Mouse (Mus musculus): ENCODE results near the gene Ttc33. TPM values are rescaled to one million over a fixed set of nuclear protein-coding genes. Genes with fewer than 3 reads are reported as not detected.
"Not testable (repeated sequence)": the region's sequence is repeated elsewhere in the genome, so short reads cannot be mapped to it uniquely, and the experiment has no call there.

Ttc33 gene
- total and polyA plus RNA-seq, 3 experiments = 14.8 to 63.5 (median 47.8) TPM

GRCm38 (mm10) chr15:5209116-5209515 lies 23.8 kb downstream of the Ttc33 start:
- Histone ChIP-seq H3K4me1 (ENCODE audit: insufficient read depth, low read depth, low read length) (peaks cover 17% of the 10 kb centered on the region), H3K4me3 (ENCODE audit: low read depth, low read length) (no peak overlapping the region), H3K36me3 (replicated peaks) (peaks cover 63% of the 10 kb centered on the region), H3K27me3 (ENCODE audit: insufficient read depth, low read length) (no peaks in the 10 kb centered on the region), H3K9me3 (replicated peaks) (no peaks in the 10 kb centered on the region)
- ATAC-seq (ENCODE audit: extremely low read depth, insufficient number of reproducible peaks, low FRiP score, poor library complexity, severe bottlenecking) = no peak
- no peak for DNase-seq (ENCODE audit: low spot score)
- TF ChIP-seq POLR2AphosphoS5 (IDR thresholded peaks at IDR 0.05; ENCODE audit: insufficient replicate concordance, low read depth, low read length) (no peak), TAL1 (conservative IDR thresholded peaks at IDR 0.05; ENCODE audit: low read depth, low read length) (no peak), GATA2 (IDR thresholded peaks at IDR 0.05; ENCODE audit: borderline replicate concordance, low read depth, low read length) (no peak), GATA1 (IDR thresholded peaks at IDR 0.05; ENCODE audit: borderline replicate concordance, low read length) (no peak), CTCF (IDR thresholded peaks at IDR 0.05; ENCODE audit: low read depth, low read length) (no peak)

GRCm38 (mm10) chr15:5220491-5220890 lies 35.2 kb downstream of the Ttc33 start:
- Histone ChIP-seq H3K4me1 (ENCODE audit: insufficient read depth, low read depth, low read length) (no peaks in the 10 kb centered on the region), H3K9me3 (replicated peaks) (no peaks in the 10 kb centered on the region), H3K36me3 (replicated peaks) (peaks cover 53% of the 10 kb centered on the region), H3K4me3 (ENCODE audit: low read depth, low read length) (no peak overlapping the region), H3K27me3 (ENCODE audit: insufficient read depth, low read length) (no peaks in the 10 kb centered on the region)
- no peak for ATAC-seq (ENCODE audit: extremely low read depth, insufficient number of reproducible peaks, low FRiP score, poor library complexity, severe bottlenecking)
- no peak for DNase-seq (ENCODE audit: low spot score)
- TF ChIP-seq TAL1 (conservative IDR thresholded peaks at IDR 0.05; ENCODE audit: low read depth, low read length) = no peak
- TF ChIP-seq GATA1 (IDR thresholded peaks at IDR 0.05; ENCODE audit: borderline replicate concordance, low read length) = no peak
- no peak for TF ChIP-seq GATA2 (IDR thresholded peaks at IDR 0.05; ENCODE audit: borderline replicate concordance, low read depth, low read length)

- not testable (repeated sequence) for ATAC-seq (ENCODE audit: extremely low read depth, insufficient number of reproducible peaks, low FRiP score, poor library complexity, severe bottlenecking); DNase-seq (ENCODE audit: low spot score); H3K4me3 ChIP-seq (ENCODE audit: low read depth, low read length); H3K27me3 ChIP-seq (ENCODE audit: insufficient read depth, low read length); H3K9me3 ChIP-seq (replicated peaks)
- Histone ChIP-seq H3K4me1 (ENCODE audit: insufficient read depth, low read depth, low read length) (peaks cover 16% of the 10 kb centered on the region), H3K36me3 (replicated peaks) (peaks cover 60% of the 10 kb centered on the region)
Measured at GRCm38 (mm10) chr15:5230746-5231145, 45.4 kb downstream of the Ttc33 start.

GRCm38 (mm10) chr15:5234659-5235058 lies 49.3 kb downstream of the Ttc33 start:
- no peaks in the 10 kb centered on the region for H3K9me3 ChIP-seq (replicated peaks)
- no peaks in the 10 kb centered on the region for H3K27me3 ChIP-seq (ENCODE audit: insufficient read depth, low read length)
- ATAC-seq (ENCODE audit: extremely low read depth, insufficient number of reproducible peaks, low FRiP score, poor library complexity, severe bottlenecking) (no peak), DNase-seq (ENCODE audit: low spot score) (no peak)
- peaks cover 41% of the 10 kb centered on the region for H3K4me1 ChIP-seq (ENCODE audit: insufficient read depth, low read depth, low read length)
- H3K36me3 ChIP-seq (replicated peaks) = peaks cover 73% of the 10 kb centered on the region
- no peak for TF ChIP-seq CTCF (IDR thresholded peaks at IDR 0.05; ENCODE audit: low read depth, low read length)
- no peak for TF ChIP-seq TAL1 (conservative IDR thresholded peaks at IDR 0.05; ENCODE audit: low read depth, low read length)
- no peak for TF ChIP-seq POLR2AphosphoS5 (IDR thresholded peaks at IDR 0.05; ENCODE audit: insufficient replicate concordance, low read depth, low read length)
- no peak for TF ChIP-seq GATA1 (IDR thresholded peaks at IDR 0.05; ENCODE audit: borderline replicate concordance, low read length)
- TF ChIP-seq GATA2 (IDR thresholded peaks at IDR 0.05; ENCODE audit: borderline replicate concordance, low read depth, low read length) = no peak
- peak overlapping the region; percentile 42; the same call in 1 of the 2 replicates for H3K4me3 ChIP-seq (ENCODE audit: low read depth, low read length)

GRCm38 (mm10) chr15:5235527-5235926 lies 50.2 kb downstream of the Ttc33 start:
- no peaks in the 10 kb centered on the region for H3K27me3 ChIP-seq (ENCODE audit: insufficient read depth, low read length)
- H3K4me3 ChIP-seq (ENCODE audit: low read depth, low read length) = peak overlapping the region; percentile 48; the same call in 1 of the 2 replicates
- peaks cover 78% of the 10 kb centered on the region for H3K36me3 ChIP-seq (replicated peaks)
- TF ChIP-seq GATA1 (IDR thresholded peaks at IDR 0.05; ENCODE audit: borderline replicate concordance, low read length) = no peak
- no peak for TF ChIP-seq GATA2 (IDR thresholded peaks at IDR 0.05; ENCODE audit: borderline replicate concordance, low read depth, low read length)
- no peak for TF ChIP-seq TAL1 (conservative IDR thresholded peaks at IDR 0.05; ENCODE audit: low read depth, low read length)
- no peak for TF ChIP-seq POLR2AphosphoS5 (IDR thresholded peaks at IDR 0.05; ENCODE audit: insufficient replicate concordance, low read depth, low read length)
- TF ChIP-seq CTCF (IDR thresholded peaks at IDR 0.05; ENCODE audit: low read depth, low read length) = no peak
- ATAC-seq (ENCODE audit: extremely low read depth, insufficient number of reproducible peaks, low FRiP score, poor library complexity, severe bottlenecking) (no peak), DNase-seq (ENCODE audit: low spot score) (no peak)
- H3K4me1 ChIP-seq (ENCODE audit: insufficient read depth, low read depth, low read length) = peaks cover 49% of the 10 kb centered on the region
- H3K9me3 ChIP-seq (replicated peaks) = no peaks in the 10 kb centered on the region

- DNase-seq (ENCODE audit: low spot score) (peak; percentile 30), ATAC-seq (ENCODE audit: extremely low read depth, insufficient number of reproducible peaks, low FRiP score, poor library complexity, severe bottlenecking) (no peak)
- H3K27me3 ChIP-seq (ENCODE audit: insufficient read depth, low read length) = no peaks in the 10 kb centered on the region
- no peaks in the 10 kb centered on the region for H3K9me3 ChIP-seq (replicated peaks)
- H3K4me1 ChIP-seq (ENCODE audit: insufficient read depth, low read depth, low read length) = peaks cover 53% of the 10 kb centered on the region
- peak; percentile 89 for TF ChIP-seq CTCF (IDR thresholded peaks at IDR 0.05; ENCODE audit: low read depth, low read length)
- TF ChIP-seq GATA2 (IDR thresholded peaks at IDR 0.05; ENCODE audit: borderline replicate concordance, low read depth, low read length) = no peak
- peaks cover 71% of the 10 kb centered on the region for H3K36me3 ChIP-seq (replicated peaks)
- H3K4me3 ChIP-seq (ENCODE audit: low read depth, low read length) = no peak overlapping the region; the same call in 1 of the 2 replicates
Measured at GRCm38 (mm10) chr15:5236538-5236937, 51.2 kb downstream of the Ttc33 start.

GRCm38 (mm10) chr15:5237012-5237660 lies 51.8 kb downstream of the Ttc33 start:
- H3K27me3 ChIP-seq (ENCODE audit: insufficient read depth, low read length) = no peaks in the 10 kb centered on the region
- TF ChIP-seq POLR2AphosphoS5 (IDR thresholded peaks at IDR 0.05; ENCODE audit: insufficient replicate concordance, low read depth, low read length) = no peak
- no peak for TF ChIP-seq GATA2 (IDR thresholded peaks at IDR 0.05; ENCODE audit: borderline replicate concordance, low read depth, low read length)
- TF ChIP-seq GATA1 (IDR thresholded peaks at IDR 0.05; ENCODE audit: borderline replicate concordance, low read length) = no peak
- TF ChIP-seq CTCF (IDR thresholded peaks at IDR 0.05; ENCODE audit: low read depth, low read length) = no peak
- no peak for TF ChIP-seq TAL1 (conservative IDR thresholded peaks at IDR 0.05; ENCODE audit: low read depth, low read length)
- H3K36me3 ChIP-seq (replicated peaks) = peaks cover 67% of the 10 kb centered on the region
- H3K4me1 ChIP-seq (ENCODE audit: insufficient read depth, low read depth, low read length) = peaks cover 54% of the 10 kb centered on the region
- ATAC-seq (ENCODE audit: extremely low read depth, insufficient number of reproducible peaks, low FRiP score, poor library complexity, severe bottlenecking) (no peak), DNase-seq (ENCODE audit: low spot score) (no peak)
- peak overlapping the region; percentile 67; the same call in 1 of the 2 replicates for H3K4me3 ChIP-seq (ENCODE audit: low read depth, low read length)
- no peaks in the 10 kb centered on the region for H3K9me3 ChIP-seq (replicated peaks)
